42 mouse cellular contexts compared by ENCODE assay signal in the genomic region with DNA sequence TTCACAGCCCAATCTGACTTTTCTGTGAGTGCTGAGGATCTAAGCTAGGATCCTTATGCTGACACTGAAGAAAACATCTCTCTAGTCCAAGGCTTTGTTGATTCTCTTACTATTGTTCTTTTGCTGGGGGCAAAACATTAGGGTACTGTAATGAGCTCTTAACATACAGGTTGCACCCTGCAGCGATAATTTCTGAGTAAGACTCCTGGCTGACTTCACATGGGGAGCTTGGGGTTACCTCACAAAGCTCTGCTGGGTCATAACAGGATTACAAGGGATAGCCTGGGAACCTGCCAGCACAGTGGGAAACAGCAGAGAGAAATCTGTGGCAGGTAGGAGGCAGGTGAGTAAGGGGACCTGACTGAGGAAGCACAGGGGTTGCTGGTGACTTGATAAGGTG. TPM values are rescaled to one million over a fixed set of nuclear protein-coding genes. Genes with fewer than 3 reads are reported as not detected.
"Had no signal": no experiment of that assay in that cellular context is flagged by ENCODE, and none has a peak within 500 bp of the region (broad histone marks: within the 10 kb centered on the region; RNA-seq: fewer than 3 reads in every experiment).

Cstl1 (plus strand) TSS at position 301 of the 400 bp plus-strand sequence.

- H3K9ac ChIP-seq: heart, embryonic 13.5 days; heart, embryonic 15.5 days; hindbrain, embryonic 12.5 days; hindbrain, embryonic 13.5 days; hindbrain, embryonic 14.5 days; hindbrain, embryonic 15.5 days; intestine, embryonic 15.5 days; kidney, embryonic 15.5 days had no signal

- H3K9me3 ChIP-seq: heart, embryonic 13.5 days; heart, embryonic 15.5 days; hindbrain, embryonic 10.5 days; hindbrain, embryonic 12.5 days; hindbrain, embryonic 13.5 days; hindbrain, embryonic 15.5 days; intestine, embryonic 15.5 days; kidney, embryonic 15.5 days had no signal

- H3K27me3 ChIP-seq: hindbrain, embryonic 12.5 days; hindbrain, embryonic 15.5 days; intestine, embryonic 15.5 days; kidney, embryonic 15.5 days had no signal

- H3K4me1 ChIP-seq: heart, embryonic 13.5 days; heart, embryonic 15.5 days; hindbrain, embryonic 10.5 days; hindbrain, embryonic 12.5 days; hindbrain, embryonic 13.5 days; hindbrain, embryonic 15.5 days; intestine, embryonic 15.5 days had no signal

- H3K36me3 ChIP-seq: heart, embryonic 13.5 days; heart, embryonic 15.5 days; hindbrain, embryonic 10.5 days; hindbrain, embryonic 12.5 days; hindbrain, embryonic 13.5 days; hindbrain, embryonic 15.5 days; intestine, embryonic 15.5 days; kidney, embryonic 15.5 days had no signal

- H3K4me3 ChIP-seq: heart, embryonic 13.5 days; heart, embryonic 15.5 days; hindbrain, embryonic 10.5 days; hindbrain, embryonic 12.5 days; hindbrain, embryonic 13.5 days; hindbrain, embryonic 15.5 days; intestine, embryonic 15.5 days; kidney, embryonic 15.5 days; layer of hippocampus, adult 2 months; left cerebral cortex, adult 2 months had no signal

- DNase-seq: heart, postnatal 10 days; heart, postnatal 14 days; heart, postnatal 36 days; heart, postnatal 4 days; kidney, adult 11 months; kidney, adult 18-20 months; kidney, adult 2 months; kidney, adult 8-10 months; kidney, adult 9 months; kidney, postnatal 10 days; kidney, postnatal 14 days; kidney, postnatal 25 days; kidney, postnatal 36 days; kidney, postnatal 4 days; layer of hippocampus, adult 9-11 months; layer of hippocampus, postnatal 36 days had no signal

- ATAC-seq: hindbrain, embryonic 16.5 days; hindbrain, postnatal 0 days; inflammation-experienced regulatory T-cells, adult 6 months; intestine, embryonic 15.5 days; intestine, embryonic 16.5 days; intestine, postnatal 0 days had no signal

- H3K4me2 ChIP-seq: heart, embryonic 11.5 days; heart, embryonic 13.5 days; heart, embryonic 15.5 days; hindbrain, embryonic 12.5 days; hindbrain, embryonic 13.5 days; hindbrain, embryonic 14.5 days; hindbrain, embryonic 15.5 days; intestine, embryonic 15.5 days; kidney, embryonic 15.5 days had no signal

- H3K27ac ChIP-seq: heart, embryonic 13.5 days; heart, embryonic 15.5 days; hindbrain, embryonic 10.5 days; hindbrain, embryonic 12.5 days; hindbrain, embryonic 13.5 days; hindbrain, embryonic 14.5 days; hindbrain, embryonic 15.5 days; hindbrain, postnatal 0 days; intestine, embryonic 15.5 days; kidney, embryonic 15.5 days; kidney, postnatal 0 days; layer of hippocampus, adult 2 months; left cerebral cortex, adult 2 months had no signal

RNA-seq across cellular contexts. Expression of gene Cstl1, which starts in this region (rescaled TPM):
- polyA plus RNA-seq: heart, embryonic 11.5 days; heart, embryonic 13.5 days; heart, embryonic 14.5 days; heart, embryonic 15.5 days; heart, embryonic 16.5 days; heart, postnatal 0 days; hindbrain, embryonic 10.5 days; hindbrain, embryonic 11.5 days; hindbrain, embryonic 12.5 days; hindbrain, embryonic 13.5 days; hindbrain, embryonic 14.5 days; hindbrain, embryonic 15.5 days; hindbrain, embryonic 16.5 days; hindbrain, postnatal 0 days; inflammation-experienced regulatory T-cells, adult 6 months; intestine, embryonic 14.5 days; intestine, embryonic 15.5 days; intestine, embryonic 16.5 days; intestine, postnatal 0 days; kidney, adult 2 months; kidney, embryonic 14.5 days; kidney, embryonic 15.5 days; kidney, embryonic 16.5 days; kidney, postnatal 0 days; large intestine, adult 2 months had no signal
